Mouse (Mus musculus) layer of hippocampus, adult 2 months (tissue): ENCODE results near the gene 6430550D23Rik. TPM values are rescaled to one million over a fixed set of nuclear protein-coding genes. Genes with fewer than 3 reads are reported as not detected.

Experiments
- DNase-seq, 2 experiments: peaks; one replicate each; pipeline ENCODE4 v3.0.0; 2022; ENCODE audit warnings: low spot score in 2 of 2
- H3K27ac ChIP-seq: fragments of 200-600 bp; 2 replicates; pipeline ENCODE4 v1.8.1; 2022
- H3K4me3 ChIP-seq: fragments of 200-600 bp; 2 replicates; pipeline ENCODE4 v1.8.1; 2022; ENCODE audit warnings: mild to moderate bottlenecking
- CTCF ChIP-seq: fragments of 200-600 bp; conservative IDR thresholded peaks from 2 replicates; pipeline ENCODE4 v1.8.1; 2022; ENCODE audit warnings: antibody characterized with exemption, mild to moderate bottlenecking, moderate library complexity
- total RNA-seq, 2 experiments: library from RNA; stranded (reverse); gene quantifications; 2 replicates each; pipeline ENCODE4 v1.2.3; 2021

6430550D23Rik gene
- total RNA-seq, 2 experiments from 2014 or later, result 2.9 to 4.1 TPM

DNA sequence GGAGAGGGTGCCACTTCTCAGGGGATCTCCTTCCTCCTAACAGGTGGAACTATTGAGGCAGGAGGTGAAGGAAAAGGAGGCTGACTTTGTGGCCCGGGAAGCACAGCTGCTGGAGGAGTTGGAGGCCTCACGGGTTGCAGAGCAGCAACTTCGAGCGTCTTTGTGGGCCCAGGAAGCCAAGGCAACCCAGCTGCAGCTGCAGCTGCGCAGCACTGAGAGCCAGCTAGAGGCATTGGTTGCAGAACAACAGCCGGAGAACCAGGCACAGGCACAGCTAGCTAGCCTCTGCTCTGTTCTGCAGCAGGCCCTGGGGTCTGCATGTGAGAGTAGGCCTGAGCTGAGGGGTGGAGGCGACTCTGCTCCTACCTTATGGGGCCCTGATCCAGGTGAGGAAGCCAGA, 22.0 kb downstream of the 6430550D23Rik start:
- DNase-seq, result no peak
- Histone ChIP-seq H3K27ac (no peak overlapping the region), H3K4me3 (no peak overlapping the region)
- TF ChIP-seq CTCF, result no peak

DNA sequence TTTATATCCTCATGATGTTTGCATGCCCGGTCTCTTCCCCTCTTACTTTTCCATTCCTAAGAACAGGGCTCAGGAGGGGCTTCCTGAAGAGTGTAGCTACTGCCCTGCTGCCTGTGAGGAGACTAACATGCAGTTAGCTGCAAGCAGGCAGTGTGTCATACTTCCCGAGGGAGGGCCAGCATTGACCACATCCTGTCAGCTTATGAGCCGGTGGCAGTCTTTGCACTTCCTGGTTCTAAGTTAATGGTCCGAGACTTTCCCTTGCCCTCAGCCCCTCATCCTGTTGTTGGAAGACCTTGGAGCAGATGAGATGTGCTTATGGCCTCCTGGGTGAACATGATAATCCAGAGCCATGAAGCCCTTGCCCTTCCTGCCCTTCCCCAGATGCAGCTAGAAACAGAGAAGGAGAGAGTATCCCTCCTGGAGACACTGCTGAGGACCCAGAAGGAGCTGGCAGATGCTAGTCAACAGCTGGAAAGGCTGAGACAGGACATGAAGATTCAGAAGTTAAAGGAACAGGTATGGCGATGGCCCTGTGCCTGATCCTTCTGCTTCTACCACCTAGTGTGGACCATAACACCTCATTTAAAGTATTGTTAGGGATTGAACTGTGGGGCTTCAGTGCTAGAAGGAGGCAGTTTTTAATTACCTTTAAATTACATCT, 28.3 kb downstream of the 6430550D23Rik start:
- no peak for DNase-seq
- Histone ChIP-seq H3K27ac (no peak overlapping the region), H3K4me3 (no peak overlapping the region)
- no peak for TF ChIP-seq CTCF

DNA sequence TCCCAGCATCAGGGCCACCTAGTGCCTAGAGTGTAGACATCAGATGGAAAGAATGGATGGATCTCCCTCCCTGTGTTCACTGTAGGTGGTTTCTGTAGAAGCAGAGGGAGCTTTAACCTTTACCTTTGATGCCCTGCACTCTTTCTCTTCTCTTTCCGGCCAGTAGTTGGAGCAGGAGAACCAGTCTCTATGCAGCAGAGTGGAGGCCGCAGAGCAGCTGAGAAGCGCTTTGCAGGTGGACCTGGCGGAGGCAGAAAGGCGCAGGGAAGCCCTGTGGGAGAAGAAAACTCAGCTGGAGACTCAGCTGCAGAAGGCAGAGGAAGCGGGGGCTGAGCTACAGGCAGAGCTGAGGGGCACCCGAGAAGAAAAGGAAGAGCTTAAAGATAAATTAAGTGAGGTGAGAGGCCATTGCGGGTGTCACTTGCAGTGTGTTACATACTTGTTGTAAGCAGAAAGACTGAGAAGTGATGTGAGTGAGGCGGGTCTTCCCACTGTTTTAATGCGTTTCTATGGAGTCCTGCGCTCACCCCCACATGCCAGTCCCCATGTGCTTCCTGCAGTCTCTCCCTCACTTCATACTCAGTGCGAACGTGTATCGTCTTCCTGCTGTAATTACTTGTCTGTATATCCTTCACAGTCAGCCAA, 33.6 kb downstream of the 6430550D23Rik start:
- no peak for DNase-seq
- TF ChIP-seq CTCF, result peak; percentile 39

GRCm38 (mm10) chr2:155973348-155973747, 34.4 kb downstream of the 6430550D23Rik start:
- TF ChIP-seq CTCF, result no peak
- DNase-seq, result no peak
- no peak overlapping the region for H3K4me3 ChIP-seq
- peak overlapping the region; percentile 76; the same call in 1 of the 2 replicates for H3K27ac ChIP-seq

More for the DNA sequence above, 33.6 kb downstream of the 6430550D23Rik start:
- no peak overlapping the region for H3K4me3 ChIP-seq
- peak overlapping the region; percentile 76 for H3K27ac ChIP-seq

DNA sequence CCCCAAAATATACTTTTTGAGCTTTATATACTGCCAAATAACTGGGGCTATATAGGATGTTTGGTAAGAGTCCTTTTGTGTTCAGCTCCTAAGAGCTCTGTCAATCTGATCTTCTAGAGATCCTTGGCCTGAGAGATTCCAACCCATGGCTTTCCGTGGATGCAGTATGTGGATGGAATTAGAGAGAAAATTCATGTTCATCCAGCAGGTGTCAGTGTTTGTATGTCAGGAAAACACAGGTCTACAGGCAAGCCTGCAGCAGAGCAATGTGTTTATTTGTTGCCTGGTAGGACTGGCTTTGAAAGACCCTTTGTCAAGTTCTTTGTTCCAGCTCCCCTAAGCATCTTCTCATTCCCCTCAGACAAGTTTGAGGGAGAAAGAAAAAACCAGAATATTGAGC, 44.8 kb downstream of the 6430550D23Rik start:
- Histone ChIP-seq H3K27ac (peak overlapping the region; percentile 63; the same call in 1 of the 2 replicates), H3K4me3 (no peak overlapping the region)
- TF ChIP-seq CTCF, result peak; percentile 82
- peak in 1 of 2 experiments; percentile 65 for DNase-seq

DNA sequence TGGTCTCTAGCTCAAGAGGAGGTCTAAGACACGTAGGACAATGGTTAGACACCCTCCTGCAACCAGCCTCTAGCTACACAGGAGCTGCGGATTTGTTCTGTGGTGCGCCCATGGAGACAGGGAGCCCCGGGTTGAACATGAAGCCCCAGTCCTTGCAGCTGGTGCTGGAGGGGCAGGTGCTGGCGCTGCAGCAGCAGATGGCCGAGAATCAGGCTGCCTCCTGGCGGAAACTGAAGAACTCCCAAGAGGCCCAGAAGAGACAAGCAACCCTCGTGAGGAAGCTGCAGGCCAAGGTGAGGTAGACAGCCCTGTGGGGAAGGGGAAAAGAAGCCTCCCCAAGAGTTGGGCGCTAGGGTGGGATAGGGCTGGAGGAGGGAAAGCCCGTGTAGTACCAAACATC, 45.9 kb downstream of the 6430550D23Rik start:
- no peak for TF ChIP-seq CTCF
- Histone ChIP-seq H3K27ac (no peak overlapping the region), H3K4me3 (no peak overlapping the region)
- DNase-seq, result no peak

- no peak for TF ChIP-seq CTCF
- H3K27ac ChIP-seq, result no peak overlapping the region
- no peak overlapping the region for H3K4me3 ChIP-seq
- no peak for DNase-seq
Measured at GRCm38 (mm10) chr2:155959981-155960380, 47.8 kb downstream of the 6430550D23Rik start.

DNA sequence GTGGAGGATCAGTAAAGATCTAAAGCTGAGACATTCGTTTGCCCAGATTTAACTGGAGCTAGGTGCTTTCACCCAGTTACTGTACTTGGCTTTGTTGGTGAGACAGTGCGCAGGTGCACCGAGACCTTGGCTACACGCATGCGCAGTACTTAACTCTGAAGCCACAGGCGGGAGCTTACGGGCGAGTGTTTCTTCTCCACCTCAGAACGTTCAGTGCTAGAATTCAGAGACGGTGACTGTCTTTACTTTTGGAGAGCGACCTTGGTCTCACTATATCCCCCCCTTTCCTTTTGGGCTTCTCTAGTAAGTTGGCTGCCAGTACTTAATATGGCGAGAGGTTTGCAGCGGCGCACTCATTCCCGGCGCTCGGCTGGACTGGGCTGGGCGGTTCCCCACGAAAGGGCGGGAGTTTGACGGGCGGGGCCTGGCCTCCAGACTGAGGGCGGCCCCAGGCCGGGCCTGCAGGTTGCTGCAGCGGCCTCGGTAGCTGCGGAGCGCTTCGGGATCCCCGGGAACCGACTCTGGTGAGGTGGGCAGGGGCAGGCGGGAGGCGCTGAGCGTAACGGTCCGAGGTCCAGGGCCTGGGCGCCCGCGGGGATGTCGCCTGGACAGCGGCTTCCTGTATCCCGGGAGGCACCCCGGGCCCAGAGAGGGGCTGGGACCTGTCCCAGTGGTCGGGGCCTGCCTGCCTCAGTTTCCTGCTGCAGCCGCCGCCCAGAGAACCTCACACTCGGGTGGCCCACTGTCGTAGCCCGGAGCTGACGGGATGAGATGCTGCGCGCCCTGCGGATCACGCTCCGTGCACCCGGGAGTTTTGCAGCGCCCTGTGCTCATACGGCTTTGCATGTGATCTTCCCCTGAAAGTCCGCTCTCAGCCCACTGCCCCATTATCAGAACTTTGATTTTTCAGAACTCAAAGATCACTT, 51.4 kb downstream of the 6430550D23Rik start, which contains the start of gene Cep250:
Gene Cep250 (plus strand): TSS at position 325 of the 926 bp plus-strand sequence.
- peak within 1 kb of the TSS; percentile 98 for H3K27ac ChIP-seq
- DNase-seq, result peak; percentile 86 to 89
- no peak; the same call in 1 of the 2 replicates for TF ChIP-seq CTCF
- H3K4me3 ChIP-seq, result peak within 1 kb of the TSS; percentile 78

- Histone ChIP-seq H3K4me3 (no peak overlapping the region), H3K27ac (no peak overlapping the region)
- TF ChIP-seq CTCF, result peak; percentile 81
- DNase-seq, result peak in 1 of 2 experiments; percentile 63
Measured at GRCm38 (mm10) chr2:155952006-155952405, 55.8 kb downstream of the 6430550D23Rik start.

- no peak for DNase-seq
- no peak overlapping the region for H3K27ac ChIP-seq
- no peak overlapping the region for H3K4me3 ChIP-seq
- no peak for TF ChIP-seq CTCF
Measured at GRCm38 (mm10) chr2:155949362-155949761, 58.4 kb downstream of the 6430550D23Rik start.

DNA sequence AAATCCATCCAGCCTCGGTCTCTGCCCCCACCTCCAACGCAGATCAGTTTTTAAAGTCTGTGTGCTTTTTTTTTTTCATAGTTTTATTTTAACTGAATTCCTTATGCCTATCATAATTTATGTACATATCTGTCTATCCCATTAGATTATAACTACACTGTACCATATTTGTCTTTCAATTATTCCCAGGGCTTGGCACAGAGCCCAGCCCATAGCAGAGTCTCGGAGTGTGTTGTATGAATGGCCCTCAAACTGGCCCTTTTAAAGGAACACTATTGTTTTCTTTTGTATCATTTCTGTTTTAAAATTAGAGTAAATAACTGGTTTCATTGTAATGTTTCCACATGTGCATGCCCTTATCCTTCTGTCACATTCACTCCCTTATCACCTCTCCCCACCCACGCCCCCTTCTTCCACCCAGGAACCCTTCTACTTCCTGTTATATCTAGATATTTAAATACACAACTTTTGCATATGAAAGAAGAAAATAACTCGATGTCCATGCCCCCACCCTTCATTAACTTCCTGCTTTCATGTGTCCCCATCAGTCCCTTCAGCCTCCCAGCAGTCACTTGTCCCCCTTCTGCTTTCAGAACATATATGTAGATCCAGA, 60.3 kb downstream of the 6430550D23Rik start:
- Histone ChIP-seq H3K4me3 (no peak overlapping the region), H3K27ac (no peak overlapping the region)
- DNase-seq, result no peak
- TF ChIP-seq CTCF, result no peak

DNA sequence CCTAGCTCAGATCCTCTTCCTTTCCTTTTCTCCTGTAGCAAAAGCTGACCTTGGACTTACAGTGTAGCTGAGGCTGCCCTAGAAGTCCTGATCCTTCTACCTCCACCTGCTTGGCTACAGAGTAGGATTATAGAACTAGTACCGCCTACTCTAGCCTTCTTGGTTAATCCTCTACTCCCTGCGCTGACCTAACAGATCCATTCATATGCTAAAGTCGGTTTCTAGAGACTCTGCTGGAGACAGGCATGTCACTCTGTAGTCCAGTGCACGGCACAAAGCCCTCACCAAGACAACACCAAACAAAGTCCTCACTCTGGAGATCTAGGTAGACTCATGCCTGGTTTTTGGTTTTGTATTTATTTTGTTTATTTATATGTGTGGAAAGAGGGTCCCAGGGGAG, 61.3 kb downstream of the 6430550D23Rik start:
- DNase-seq, result no peak
- no peak for TF ChIP-seq CTCF
- no peak overlapping the region for H3K27ac ChIP-seq
- H3K4me3 ChIP-seq, result no peak overlapping the region
